Mouse (Mus musculus): ENCODE measurements around the gene Zcchc7. TPM values are rescaled to one million over a fixed set of nuclear protein-coding genes. Genes with fewer than 3 reads are reported as not detected.

The Zcchc7 gene
- polyA plus RNA-seq, 1 experiment from 2014 or later = 37.9 TPM

DNA sequence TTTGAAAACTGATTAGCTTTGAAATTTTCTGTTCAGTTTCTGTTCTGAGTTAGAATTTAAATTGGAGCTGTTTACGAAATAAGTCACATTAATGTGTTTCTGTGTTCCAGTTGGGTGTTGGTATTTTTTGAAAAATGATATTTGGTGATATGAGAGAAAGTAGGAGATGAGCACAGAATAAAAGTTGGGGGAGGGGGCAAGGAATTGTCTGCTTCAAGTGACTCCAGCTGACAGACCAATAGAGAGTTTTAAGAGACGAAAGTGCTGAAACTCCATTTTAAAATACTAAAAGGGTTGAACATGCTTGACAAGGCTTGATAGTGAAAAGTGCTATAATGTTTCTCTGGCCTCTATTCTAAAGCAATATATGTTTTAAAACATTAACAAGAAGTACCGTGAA lies 21.4 kb downstream of the Zcchc7 start:
- ATAC-seq (ENCODE audit: low FRiP score) = no peak
- 83% methylated on average over 3 of the region's 3 CpGs for WGBS
- Histone ChIP-seq H3K4me2 (no peak overlapping the region), H3K9me3 (replicated peaks) (no peaks in the 10 kb centered on the region), H3K27me3 (replicated peaks) (no peaks in the 10 kb centered on the region), H3K36me3 (no peaks in the 10 kb centered on the region), H3K4me3 (replicated peaks) (no peak overlapping the region), H3K9ac (replicated peaks) (no peak overlapping the region), H3K27ac (replicated peaks) (no peak overlapping the region), H3K4me1 (no peaks in the 10 kb centered on the region)

DNA sequence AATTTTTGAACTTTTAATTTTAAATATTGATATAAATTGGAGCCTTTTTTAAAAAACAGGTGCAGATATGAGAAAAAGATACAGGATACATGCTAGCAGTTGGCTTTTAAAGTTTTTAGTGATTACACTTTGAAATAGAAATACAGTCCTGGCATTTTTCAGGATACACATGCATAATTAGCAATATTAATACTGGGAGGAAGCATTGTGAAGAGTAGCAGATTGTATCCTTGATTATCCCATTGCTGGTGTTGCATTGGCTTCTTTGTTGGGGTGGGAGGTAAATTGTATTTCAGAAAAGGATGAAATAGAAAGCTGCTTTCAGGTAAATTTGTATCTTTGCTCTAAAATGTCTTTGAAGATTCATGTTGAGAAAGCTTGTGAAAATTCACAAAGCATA lies 22.0 kb downstream of the Zcchc7 start:
- Histone ChIP-seq H3K4me2 (no peak overlapping the region), H3K36me3 (no peaks in the 10 kb centered on the region), H3K4me3 (replicated peaks) (no peak overlapping the region), H3K9me3 (replicated peaks) (no peaks in the 10 kb centered on the region), H3K9ac (replicated peaks) (no peak overlapping the region), H3K4me1 (no peaks in the 10 kb centered on the region), H3K27ac (replicated peaks) (no peak overlapping the region), H3K27me3 (replicated peaks) (no peaks in the 10 kb centered on the region)
- ATAC-seq (ENCODE audit: low FRiP score) = no peak

DNA sequence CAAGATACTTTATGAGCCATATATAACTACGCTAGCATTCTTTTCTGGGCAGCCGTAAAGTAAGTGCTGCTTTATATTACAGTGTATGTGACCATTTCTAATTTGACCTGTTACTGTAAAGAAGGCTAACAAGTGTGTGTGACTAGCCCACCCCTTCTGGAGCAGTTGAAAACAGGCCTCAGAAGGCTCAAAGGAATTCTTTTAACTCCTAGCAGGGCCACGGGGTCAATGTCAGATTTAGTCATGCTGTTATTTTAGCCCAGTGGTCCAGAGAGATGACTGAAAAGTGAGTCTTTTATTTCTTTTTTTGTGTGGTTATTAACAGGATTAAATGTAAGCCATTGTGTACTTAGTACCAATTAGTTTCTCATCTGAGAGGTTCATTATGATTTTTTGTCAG lies 22.6 kb downstream of the Zcchc7 start:
- WGBS = 36% methylated on average over 3 of the region's 3 CpGs

DNA sequence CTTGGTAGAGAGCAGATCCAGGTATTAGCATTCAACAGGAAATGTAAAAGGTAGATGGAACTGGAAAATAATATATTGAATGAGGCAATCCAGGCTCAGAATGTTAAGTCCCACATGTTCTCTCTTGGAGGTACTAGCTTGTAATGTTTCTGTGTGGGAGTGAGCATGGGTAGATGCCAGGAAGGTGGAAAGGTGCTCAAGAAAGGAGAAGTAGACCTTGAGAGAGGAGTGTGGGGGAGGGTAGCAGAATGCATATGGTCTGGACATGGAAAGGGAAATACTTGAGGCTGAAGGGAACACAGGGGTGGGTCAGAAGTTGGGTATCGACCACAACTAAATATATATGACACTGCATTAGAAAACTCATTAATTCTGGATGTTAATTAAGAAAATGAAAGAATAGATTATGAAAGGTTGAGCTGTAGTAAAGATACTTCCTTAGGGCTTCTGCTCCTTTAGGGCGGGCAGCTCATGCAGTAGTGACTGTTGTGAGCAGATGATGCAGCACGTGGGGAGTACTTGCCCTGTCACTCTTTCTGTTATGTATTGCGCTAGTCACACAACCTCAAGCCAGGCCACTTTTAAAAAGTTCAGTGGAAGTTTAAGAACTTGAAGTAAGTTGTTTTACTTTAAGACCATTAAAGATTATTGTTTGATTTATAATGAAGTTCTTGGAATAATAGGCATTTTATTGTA lies 24.9 kb downstream of the Zcchc7 start:
- no peak overlapping the region for H3K4me3 ChIP-seq (replicated peaks)
- no peak overlapping the region for H3K27ac ChIP-seq (replicated peaks)
- no peaks in the 10 kb centered on the region for H3K9me3 ChIP-seq (replicated peaks)
- H3K9ac ChIP-seq (replicated peaks) = no peak overlapping the region
- H3K36me3 ChIP-seq = no peaks in the 10 kb centered on the region
- no peaks in the 10 kb centered on the region for H3K4me1 ChIP-seq
- no peak for ATAC-seq (ENCODE audit: low FRiP score)
- H3K4me2 ChIP-seq = no peak overlapping the region
- WGBS = 66% methylated on average over 4 of the region's 4 CpGs
- H3K27me3 ChIP-seq (replicated peaks) = no peaks in the 10 kb centered on the region

More for the DNA sequence above, 22.6 kb downstream of the Zcchc7 start:
- Histone ChIP-seq H3K36me3 (no peaks in the 10 kb centered on the region), H3K27ac (replicated peaks) (no peak overlapping the region), H3K4me1 (no peaks in the 10 kb centered on the region), H3K4me2 (no peak overlapping the region), H3K9ac (replicated peaks) (no peak overlapping the region), H3K9me3 (replicated peaks) (no peaks in the 10 kb centered on the region), H3K4me3 (replicated peaks) (no peak overlapping the region), H3K27me3 (replicated peaks) (no peaks in the 10 kb centered on the region)
- ATAC-seq (ENCODE audit: low FRiP score) = no peak

DNA sequence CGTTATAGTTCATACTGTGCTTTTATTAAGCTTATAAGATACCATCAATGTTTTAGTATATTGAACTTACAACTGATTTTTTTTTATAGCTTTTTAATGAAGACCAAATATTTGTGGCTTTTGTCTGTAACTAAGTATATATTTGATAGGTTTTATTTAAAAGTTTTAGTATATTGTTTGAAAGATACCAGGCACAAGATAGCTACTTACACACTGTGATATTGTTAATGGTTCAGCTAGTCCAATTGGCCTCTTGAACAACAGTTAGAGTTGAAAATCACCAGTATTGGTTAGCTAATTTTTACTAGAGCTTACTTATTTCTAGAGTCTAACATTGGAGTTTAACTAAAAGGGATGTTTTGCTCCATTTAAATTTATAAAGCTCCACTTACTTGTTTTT lies 25.8 kb downstream of the Zcchc7 start:
- Histone ChIP-seq H3K4me3 (replicated peaks) (no peak overlapping the region), H3K36me3 (no peaks in the 10 kb centered on the region), H3K9me3 (replicated peaks) (no peaks in the 10 kb centered on the region), H3K9ac (replicated peaks) (no peak overlapping the region), H3K4me2 (no peak overlapping the region), H3K27ac (replicated peaks) (no peak overlapping the region), H3K4me1 (no peaks in the 10 kb centered on the region), H3K27me3 (replicated peaks) (no peaks in the 10 kb centered on the region)
- no peak for ATAC-seq (ENCODE audit: low FRiP score)
- WGBS = 68% methylated on average over 1 of the region's 1 CpGs

DNA sequence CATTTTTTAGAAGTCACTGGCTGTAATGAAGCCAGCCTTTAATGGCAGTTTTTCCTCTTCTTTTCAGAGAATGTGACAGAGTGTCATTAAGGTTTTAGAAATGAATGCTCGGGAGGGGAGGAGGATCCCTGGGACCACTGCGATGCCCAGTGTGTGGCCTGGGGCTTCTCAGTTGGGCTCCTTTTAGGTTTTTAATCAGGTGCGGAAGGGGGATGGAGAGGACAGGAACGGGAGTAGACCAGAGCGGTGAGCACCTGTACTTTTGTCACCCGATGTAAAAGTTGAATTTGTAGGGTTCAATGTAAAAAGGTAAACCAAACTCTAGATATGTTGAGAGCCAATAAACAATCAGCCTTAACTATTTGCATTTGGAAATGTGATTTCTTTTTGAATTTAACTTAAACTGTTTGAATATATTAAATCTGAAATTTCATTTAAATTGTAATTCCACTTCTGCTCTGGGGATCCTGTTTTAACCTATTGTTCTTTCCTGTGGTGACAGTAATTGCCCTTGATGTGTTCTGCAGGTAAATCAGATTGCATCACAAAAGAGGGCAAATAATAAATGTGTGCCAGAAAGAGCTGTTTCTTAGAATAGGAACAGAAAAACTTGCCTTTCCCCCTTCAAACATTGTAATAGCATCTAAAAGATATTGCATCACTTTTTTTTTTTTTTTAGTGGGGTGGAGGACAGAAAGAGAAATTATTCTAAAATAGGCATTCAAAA lies 28.1 kb downstream of the Zcchc7 start:
- H3K9ac ChIP-seq (replicated peaks) = no peak overlapping the region
- no peak overlapping the region for H3K27ac ChIP-seq (replicated peaks)
- H3K27me3 ChIP-seq (replicated peaks) = no peaks in the 10 kb centered on the region
- H3K9me3 ChIP-seq (replicated peaks) = no peaks in the 10 kb centered on the region
- no peak overlapping the region for H3K4me2 ChIP-seq
- no peaks in the 10 kb centered on the region for H3K36me3 ChIP-seq
- H3K4me3 ChIP-seq (replicated peaks) = no peak overlapping the region
- H3K4me1 ChIP-seq = no peaks in the 10 kb centered on the region
- ATAC-seq (ENCODE audit: low FRiP score) = no peak
- WGBS = 13% methylated on average over 6 of the region's 6 CpGs

DNA sequence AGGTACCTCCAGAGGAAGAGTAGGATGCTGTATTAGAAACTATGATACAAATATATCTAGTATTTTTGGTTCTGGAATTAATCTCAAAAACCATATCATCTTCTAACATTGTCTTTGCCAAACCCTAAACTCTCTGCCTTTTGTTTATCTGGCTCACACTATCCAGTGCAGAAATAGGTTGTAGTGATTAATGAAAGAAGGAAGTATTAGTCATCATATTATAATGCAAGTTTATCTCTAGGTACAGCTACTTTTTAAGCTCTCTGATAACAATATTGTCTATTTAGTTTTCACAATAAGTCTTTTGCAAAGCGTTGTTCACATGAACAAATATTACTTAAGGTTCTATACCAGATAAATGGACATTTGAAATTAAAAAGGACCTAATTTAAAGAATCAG lies 57.2 kb downstream of the Zcchc7 start:
- H3K9me3 ChIP-seq (replicated peaks) = no peaks in the 10 kb centered on the region
- no peak overlapping the region for H3K9ac ChIP-seq (replicated peaks)
- H3K4me3 ChIP-seq (replicated peaks) = no peak overlapping the region
- WGBS = 94% methylated on average over 1 of the region's 1 CpGs
- no peaks in the 10 kb centered on the region for H3K27me3 ChIP-seq (replicated peaks)
- no peak for ATAC-seq (ENCODE audit: low FRiP score)
- H3K36me3 ChIP-seq = no peaks in the 10 kb centered on the region
- no peaks in the 10 kb centered on the region for H3K4me1 ChIP-seq
- H3K27ac ChIP-seq (replicated peaks) = no peak overlapping the region
- H3K4me2 ChIP-seq = no peak overlapping the region

DNA sequence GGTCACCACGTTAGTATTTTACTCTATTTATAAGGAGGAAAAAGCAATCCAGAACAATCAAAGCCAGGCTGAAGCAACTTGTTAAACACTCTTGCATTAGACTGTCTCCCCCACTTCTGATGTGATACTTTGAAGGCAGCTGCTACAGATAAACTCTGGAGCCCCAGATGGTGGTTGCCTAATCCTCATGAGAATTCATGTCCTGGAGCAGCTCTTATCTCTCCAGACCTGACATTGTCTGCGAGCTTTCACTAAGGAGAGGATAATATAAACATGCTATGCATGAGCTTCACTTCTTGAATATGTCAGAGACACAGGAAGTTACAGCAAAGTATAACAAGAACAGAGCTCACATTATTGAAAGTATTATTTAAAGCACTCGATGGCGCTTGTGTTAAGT lies 58.1 kb downstream of the Zcchc7 start:
- no peaks in the 10 kb centered on the region for H3K9me3 ChIP-seq (replicated peaks)
- no peak overlapping the region for H3K27ac ChIP-seq (replicated peaks)
- no peak overlapping the region for H3K9ac ChIP-seq (replicated peaks)
- ATAC-seq (ENCODE audit: low FRiP score) = no peak
- H3K4me1 ChIP-seq = no peaks in the 10 kb centered on the region
- no peaks in the 10 kb centered on the region for H3K27me3 ChIP-seq (replicated peaks)
- no peak overlapping the region for H3K4me2 ChIP-seq
- no peaks in the 10 kb centered on the region for H3K36me3 ChIP-seq
- H3K4me3 ChIP-seq (replicated peaks) = no peak overlapping the region
- WGBS = 75% methylated on average over 4 of the region's 4 CpGs

DNA sequence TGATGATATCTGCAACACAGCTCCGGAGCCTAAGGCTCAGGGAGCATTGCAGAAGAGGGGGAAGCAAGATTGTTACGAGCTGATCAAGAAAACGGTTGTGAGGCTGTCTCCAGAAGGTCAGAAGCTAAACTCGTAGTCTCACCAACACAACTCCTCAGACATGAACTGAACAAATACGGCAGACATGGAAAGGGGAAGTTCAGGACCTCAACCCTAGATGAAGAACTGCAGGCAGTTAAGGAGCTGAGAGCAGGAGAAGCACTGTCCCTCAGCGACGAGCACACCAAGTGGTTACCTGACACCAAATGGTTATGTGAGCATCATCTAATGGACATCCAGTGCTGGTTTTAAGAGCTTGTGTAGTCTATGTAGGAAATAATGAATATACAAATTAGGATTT lies 60.9 kb downstream of the Zcchc7 start:
- ATAC-seq (ENCODE audit: low FRiP score) = no peak
- no peak overlapping the region for H3K4me2 ChIP-seq
- no peaks in the 10 kb centered on the region for H3K36me3 ChIP-seq
- H3K9ac ChIP-seq (replicated peaks) = no peak overlapping the region
- H3K27ac ChIP-seq (replicated peaks) = no peak overlapping the region
- 78% methylated on average over 7 of the region's 7 CpGs for WGBS
- no peaks in the 10 kb centered on the region for H3K9me3 ChIP-seq (replicated peaks)
- no peaks in the 10 kb centered on the region for H3K27me3 ChIP-seq (replicated peaks)
- H3K4me3 ChIP-seq (replicated peaks) = no peak overlapping the region
- H3K4me1 ChIP-seq = no peaks in the 10 kb centered on the region

DNA sequence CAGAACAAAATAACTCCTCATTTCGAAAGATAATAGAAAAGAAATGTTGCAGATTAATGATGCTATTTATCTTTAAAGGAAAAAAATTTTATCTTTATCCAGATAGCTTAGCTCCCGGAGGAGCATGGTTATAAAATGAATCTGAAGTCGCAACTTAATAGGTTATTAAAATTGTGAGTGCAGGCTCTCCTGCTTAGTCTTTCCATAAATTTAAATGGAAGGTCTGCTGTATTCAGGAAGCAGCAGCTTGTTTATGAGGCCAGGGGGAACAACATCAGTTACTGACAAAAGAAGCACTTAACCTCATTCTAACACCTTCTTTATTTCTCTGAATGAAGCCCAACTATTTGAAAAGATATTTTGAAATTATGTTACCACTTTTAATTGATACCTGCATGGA lies 74.9 kb downstream of the Zcchc7 start:
- no peak overlapping the region for H3K4me3 ChIP-seq (replicated peaks)
- ATAC-seq (ENCODE audit: low FRiP score) = no peak
- WGBS = 19% methylated on average over 3 of the region's 3 CpGs
- H3K27ac ChIP-seq (replicated peaks) = no peak overlapping the region
- H3K9ac ChIP-seq (replicated peaks) = no peak overlapping the region
- H3K27me3 ChIP-seq (replicated peaks) = no peaks in the 10 kb centered on the region
- no peaks in the 10 kb centered on the region for H3K9me3 ChIP-seq (replicated peaks)
- H3K4me1 ChIP-seq = no peaks in the 10 kb centered on the region
- no peaks in the 10 kb centered on the region for H3K36me3 ChIP-seq
- no peak overlapping the region for H3K4me2 ChIP-seq

DNA sequence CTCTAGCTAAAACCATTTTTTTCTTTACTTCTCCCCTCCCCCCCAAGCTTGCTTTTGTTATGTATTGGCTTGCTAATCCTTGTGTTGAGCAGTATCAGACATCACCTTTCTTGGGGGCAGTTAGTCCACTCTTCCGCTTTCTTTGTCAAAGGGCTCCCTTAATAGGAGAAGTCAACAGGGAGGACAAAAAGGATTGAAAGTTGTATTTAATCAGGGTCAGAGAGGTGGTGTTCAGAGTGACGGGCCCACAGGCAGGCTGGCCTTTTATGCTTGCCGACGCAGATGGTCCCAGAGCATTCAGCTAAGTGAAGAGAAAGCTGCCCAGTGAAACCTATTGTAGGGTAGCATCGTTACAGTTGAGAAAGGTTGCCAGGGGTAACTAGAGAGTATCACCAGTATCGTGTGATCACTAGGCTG lies 96.2 kb downstream of the Zcchc7 start:
- no peak; the same call in 1 of the 2 replicates for ATAC-seq (ENCODE audit: low FRiP score)
- 9% methylated on average over 6 of the region's 6 CpGs for WGBS
- no peak overlapping the region for H3K4me2 ChIP-seq
- H3K4me3 ChIP-seq (replicated peaks) = no peak overlapping the region
- H3K9me3 ChIP-seq (replicated peaks) = no peaks in the 10 kb centered on the region
- H3K9ac ChIP-seq (replicated peaks) = no peak overlapping the region
- H3K36me3 ChIP-seq = no peaks in the 10 kb centered on the region
- no peak overlapping the region for H3K27ac ChIP-seq (replicated peaks)
- no peaks in the 10 kb centered on the region for H3K27me3 ChIP-seq (replicated peaks)
- no peaks in the 10 kb centered on the region for H3K4me1 ChIP-seq

DNA sequence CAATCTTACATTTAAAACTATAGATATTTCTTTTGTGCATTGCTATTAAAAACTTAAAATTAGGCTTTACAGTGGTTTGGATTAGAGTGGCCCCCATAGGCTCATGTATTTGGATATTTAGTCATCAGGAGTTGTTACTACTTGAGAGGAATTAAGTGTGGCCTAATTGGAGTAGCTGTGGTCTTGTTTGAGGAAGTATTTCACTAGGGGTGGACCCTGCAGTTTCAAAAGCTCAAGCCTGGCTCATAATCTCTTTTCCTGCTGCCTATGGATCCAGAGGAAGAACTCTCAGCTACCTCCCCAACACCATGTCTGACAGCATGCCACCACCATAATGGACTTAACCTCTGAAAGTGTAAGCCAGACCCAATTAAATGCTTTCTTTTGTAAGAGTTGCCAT lies 115.9 kb downstream of the Zcchc7 start:
- ATAC-seq (ENCODE audit: low FRiP score) = no peak
- no peaks in the 10 kb centered on the region for H3K4me1 ChIP-seq
- no peaks in the 10 kb centered on the region for H3K27me3 ChIP-seq (replicated peaks)
- H3K36me3 ChIP-seq = no peaks in the 10 kb centered on the region
- no peak overlapping the region for H3K9ac ChIP-seq (replicated peaks)
- no peak overlapping the region for H3K27ac ChIP-seq (replicated peaks)
- no peak overlapping the region for H3K4me3 ChIP-seq (replicated peaks)
- H3K9me3 ChIP-seq (replicated peaks) = no peaks in the 10 kb centered on the region
- H3K4me2 ChIP-seq = no peak overlapping the region
